In the genomic region with DNA sequence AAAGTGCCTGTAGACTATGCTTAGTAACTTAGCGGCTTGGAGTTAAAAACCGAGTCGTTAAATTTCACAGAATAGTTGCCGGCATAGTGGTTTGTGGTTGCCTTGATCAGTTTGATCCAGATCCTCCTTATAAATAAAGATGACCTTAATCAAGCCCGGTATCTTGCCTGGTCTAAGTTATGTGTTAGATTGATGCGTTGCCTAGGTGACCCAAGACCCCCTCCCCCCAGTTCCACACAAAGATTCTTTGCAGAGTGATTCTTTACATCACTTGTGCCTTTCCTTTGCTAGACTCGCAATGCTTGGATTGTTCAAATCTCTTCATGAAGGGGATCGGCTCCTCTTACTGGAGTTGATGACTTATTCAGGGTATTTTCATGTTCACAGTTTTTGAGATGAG, we compare ENCODE assay signal across 8 mouse cellular contexts. TPM values are rescaled to one million over a fixed set of nuclear protein-coding genes. Genes with fewer than 3 reads are reported as not detected.
DNase-seq lines count a peak whose midpoint lies in the region; ATAC-seq and TF ChIP-seq lines count a peak whose summit lies in the region.

No protein-coding gene starts in this region.

- H3K9me3 ChIP-seq in forebrain, embryonic 12.5 days: 0 out of 2 replicates have a peak, but pooled peaks cover 6% of the 10 kb centered on the region
- H3K9me3 ChIP-seq in liver, embryonic 13.5 days (replicated peaks): no peaks in the 10 kb centered on the region
- no peaks in the 10 kb centered on the region for H3K9me3 ChIP-seq in stomach, embryonic 16.5 days (replicated peaks; ENCODE audit: control insufficient read depth, low read length)

- peak overlapping the region; percentile 96 for H3K27ac ChIP-seq in layer of hippocampus, adult 2 months
- peak overlapping the region; percentile 99 for H3K27ac ChIP-seq in forebrain, embryonic 12.5 days
- no peak overlapping the region for H3K27ac ChIP-seq in liver, embryonic 13.5 days
- no peak overlapping the region; the same call in 1 of the 2 replicates for H3K27ac ChIP-seq in stomach, embryonic 16.5 days (ENCODE audit: low read length)

- H3K4me3 ChIP-seq in layer of hippocampus, adult 2 months: peak overlapping the region; percentile 73
- H3K4me3 ChIP-seq in forebrain, embryonic 12.5 days (replicated peaks): peak overlapping the region; percentile 96
- peak overlapping the region; percentile 79 for H3K4me3 ChIP-seq in liver, embryonic 13.5 days (replicated peaks)
- peak overlapping the region; percentile 93 for H3K4me3 ChIP-seq in stomach, embryonic 16.5 days (replicated peaks; ENCODE audit: low read length)

- peaks cover 15% of the 10 kb centered on the region for H3K36me3 ChIP-seq in forebrain, embryonic 12.5 days (replicated peaks)
- H3K36me3 ChIP-seq in liver, embryonic 13.5 days: no peaks in the 10 kb centered on the region
- no peaks in the 10 kb centered on the region for H3K36me3 ChIP-seq in stomach, embryonic 16.5 days (ENCODE audit: control insufficient read depth, insufficient read depth, low read length)

- peak overlapping the region; percentile 98 for H3K9ac ChIP-seq in forebrain, embryonic 12.5 days
- peak overlapping the region; percentile 85 for H3K9ac ChIP-seq in liver, embryonic 13.5 days
- peak overlapping the region; percentile 95 for H3K9ac ChIP-seq in stomach, embryonic 16.5 days (ENCODE audit: low read length)

- under 1% methylated on average over 8 of the region's 8 CpGs for WGBS in forebrain, embryonic 12.5 days
- 9% methylated on average over 8 of the region's 8 CpGs for WGBS in liver, embryonic 13.5 days (ENCODE audit: insufficient replicate concordance)
- WGBS in stomach, embryonic 16.5 days: under 1% methylated on average over 8 of the region's 8 CpGs

- DNase-seq in layer of hippocampus, adult 2 months (ENCODE audit: low spot score in 2 of 2): no peak
- DNase-seq in layer of hippocampus, postnatal 25 days (ENCODE audit: extremely low spot score in 1 of 2, low spot score in 1 of 2): no peak
- DNase-seq in R1 (ENCODE audit: low read depth, low spot score): peak; percentile 70
- no peak for DNase-seq in liver, embryonic 13.5 days
- no peak for DNase-seq in gastrocnemius, postnatal 25 days

- H3K27me3 ChIP-seq in forebrain, embryonic 12.5 days: 0 out of 2 replicates have a peak, but pooled peaks cover 4% of the 10 kb centered on the region
- no peaks in the 10 kb centered on the region for H3K27me3 ChIP-seq in liver, embryonic 13.5 days
- no peaks in the 10 kb centered on the region for H3K27me3 ChIP-seq in stomach, embryonic 16.5 days (ENCODE audit: control insufficient read depth, insufficient read depth, low read length)

- no peak for TF ChIP-seq CTCF in layer of hippocampus, adult 2 months (conservative IDR thresholded peaks at IDR 0.05)

- H3K4me1 ChIP-seq in forebrain, embryonic 12.5 days: peaks cover 16% of the 10 kb centered on the region
- H3K4me1 ChIP-seq in liver, embryonic 13.5 days (replicated peaks): peaks cover 19% of the 10 kb centered on the region
- H3K4me1 ChIP-seq in stomach, embryonic 16.5 days (ENCODE audit: control insufficient read depth, insufficient read depth, low read length): peaks cover 3% of the 10 kb centered on the region; the same call in 1 of the 2 replicates

- peak; percentile 18; the same call in 1 of the 2 replicates for ATAC-seq in forebrain, embryonic 12.5 days (ENCODE audit: low FRiP score)
- ATAC-seq in liver, embryonic 13.5 days (ENCODE audit: low read depth): no peak
- no peak for ATAC-seq in stomach, embryonic 16.5 days (ENCODE audit: insufficient read depth, low FRiP score)
- no peak for ATAC-seq in cerebellum, adult (ENCODE audit: insufficient number of reproducible peaks, low FRiP score, low TSS enrichment)

- peak overlapping the region; percentile 56 for H3K4me2 ChIP-seq in forebrain, embryonic 12.5 days
- H3K4me2 ChIP-seq in liver, embryonic 13.5 days: peak overlapping the region; percentile 90
- H3K4me2 ChIP-seq in stomach, embryonic 16.5 days (ENCODE audit: low read depth, low read length): peak overlapping the region; percentile 80

RNA-seq across cellular contexts. Expression of a gene that starts 1.0 kb away (rescaled TPM):
- total RNA-seq in layer of hippocampus, adult 2 months (2021): 10 to 100 TPM; 31.8 to 33.0 TPM
- 10 to 100 TPM; 31.9 to 33.5 TPM for total RNA-seq in layer of hippocampus, postnatal 25 days (2021)
- 64.1 and 77.3 TPM in 2 replicates for polyA plus RNA-seq in forebrain, embryonic 12.5 days (2016; fragmentation: Nextera tagmentation; extraction: Ambion mirVana)
- 9.4 and 12.2 TPM in 2 replicates for polyA plus RNA-seq in liver, embryonic 13.5 days (2015; fragmentation: Nextera tagmentation; extraction: Ambion mirVana)
- 21.3 and 21.8 TPM in 2 replicates for polyA plus RNA-seq in stomach, embryonic 16.5 days (2015; fragmentation: Nextera tagmentation; extraction: Ambion mirVana)
- 10 to 100 TPM; 23.0 to 29.8 TPM for total RNA-seq in gastrocnemius, postnatal 25 days (2021)

RNA-seq across cellular contexts. Expression of a gene that starts 45.1 kb away (rescaled TPM):
- total RNA-seq in layer of hippocampus, adult 2 months (2021): 100 to 1,000 TPM; 901 to 988 TPM
- total RNA-seq in layer of hippocampus, postnatal 25 days (2021): 1,000 to 10,000 TPM in 1 of 2 experiments, 100 to 1,000 TPM in 1; 916 to 1,016 TPM
- polyA plus RNA-seq in forebrain, embryonic 12.5 days (2016; fragmentation: Nextera tagmentation; extraction: Ambion mirVana): 211 and 213 TPM in 2 replicates
- 70.2 and 87.0 TPM in 2 replicates for polyA plus RNA-seq in liver, embryonic 13.5 days (2015; fragmentation: Nextera tagmentation; extraction: Ambion mirVana)
- polyA plus RNA-seq in stomach, embryonic 16.5 days (2015; fragmentation: Nextera tagmentation; extraction: Ambion mirVana): 139 and 141 TPM in 2 replicates
- 100 to 1,000 TPM; 144 to 171 TPM for total RNA-seq in gastrocnemius, postnatal 25 days (2021)

Comparison
In these comparisons a context has a peak if more than half of its experiments do, and no peak if none do; other contexts are left out.
1. H3K27ac ChIP-seq: peak in layer of hippocampus, adult 2 months (single experiment) and forebrain, embryonic 12.5 days (single experiment); none in liver, embryonic 13.5 days (single experiment) and stomach, embryonic 16.5 days (single experiment).
2. RNA of a gene that starts 45.1 kb away (total RNA-seq): 916 to 1,016 TPM in layer of hippocampus, postnatal 25 days and 901 to 988 TPM in layer of hippocampus, adult 2 months; 144 to 171 TPM in gastrocnemius, postnatal 25 days; every median in the first group is over 4 times any median in the second.
3. Peak in every context shown above with its lines, with median percentiles within 50 percentile points of each other: H3K4me3 ChIP-seq, H3K4me2 ChIP-seq and H3K9ac ChIP-seq.